Mouse (Mus musculus) intestine, embryonic 14.5 days (tissue): ENCODE measurements at regions not wholly inside any gene's neighbourhood (a gene's known extent, or its start where the extent isn't known, plus 50 kb on each side); places are given as distances from the start of the nearest gene placed in this dataset.

ENCODE experiments used
- ATAC-seq: fragments of 200-750 bp; cut with Nextera tagmentation; replicated peaks from 2 replicates; pipeline ENCODE4 v1.8.0; 2017; ENCODE audit warnings: low read depth, moderate number of reproducible peaks, moderate TSS enrichment, moderate library complexity; ENCODE audit not compliant: low FRiP score, low TSS enrichment
- DNase-seq: peaks from one replicate; pipeline ENCODE4 v3.0.0-alpha.2; 2018; ENCODE audit warnings: low spot score
- H3K27ac ChIP-seq: fragments of 300-500 bp; sonication (generic); 2 replicates; pipeline ENCODE4 v1.5.1; 2014; ENCODE audit warnings: low read depth, mild to moderate bottlenecking, control low read depth
- H3K27me3 ChIP-seq: fragments of 300-500 bp; sonication (generic); replicated peaks from 2 replicates; pipeline ENCODE4 v1.6.1; 2014; ENCODE audit warnings: low read length, control low read depth; ENCODE audit not compliant: control insufficient read depth, insufficient read depth
- H3K36me3 ChIP-seq: fragments of 300-500 bp; sonication (generic); 2 replicates; pipeline ENCODE4 v1.6.1; 2014; ENCODE audit warnings: low read length, control low read depth; ENCODE audit not compliant: control insufficient read depth, insufficient read depth
- H3K4me1 ChIP-seq: fragments of 300-500 bp; sonication (generic); replicated peaks from 2 replicates; pipeline ENCODE4 v1.6.1; 2014; ENCODE audit warnings: low read length, control low read depth, mixed read lengths; ENCODE audit not compliant: control insufficient read depth, insufficient read depth
- H3K4me2 ChIP-seq: fragments of 300-500 bp; sonication (generic); 2 replicates; pipeline ENCODE4 v1.6.1; 2014; ENCODE audit warnings: low read length
- H3K4me3 ChIP-seq: fragments of 300-500 bp; sonication (generic); 2 replicates; pipeline ENCODE4 v1.5.1; 2014; ENCODE audit warnings: low read depth, low read length, control low read depth, mixed read lengths
- H3K9ac ChIP-seq: fragments of 300-500 bp; sonication (generic); 2 replicates; pipeline ENCODE4 v1.6.1; 2014; ENCODE audit warnings: mild to moderate bottlenecking, low read length
- H3K9me3 ChIP-seq: fragments of 300-500 bp; sonication (generic); 2 replicates; pipeline ENCODE4 v1.6.1; 2016; ENCODE audit warnings: low read length, control low read depth; ENCODE audit not compliant: control insufficient read depth
- WGBS: fragments of 180-500 bp; shearing (Covaris S2); extraction: QIAGEN DNeasy Blood & Tissue Kit; methylation state at CpG from one replicate; pipeline ENCODE4 v1.1.7; 2014; 5-methylcytosine and 5-hydroxymethylcytosine counted together

GRCm38 (mm10) chr2:50554031-50554430 is 257.4 kb upstream of the Mmadhc start:
- H3K27me3 ChIP-seq, result no peaks in the 10 kb centered on the region
- H3K4me1 ChIP-seq, result no peaks in the 10 kb centered on the region
- no peak overlapping the region for H3K4me2 ChIP-seq
- ATAC-seq (no peak), DNase-seq (no peak)
- no peaks in the 10 kb centered on the region for H3K36me3 ChIP-seq
- no peak overlapping the region for H3K27ac ChIP-seq
- H3K9ac ChIP-seq, result no peak overlapping the region
- H3K4me3 ChIP-seq, result no peak overlapping the region
- H3K9me3 ChIP-seq, result no peaks in the 10 kb centered on the region

GRCm38 (mm10) chr2:50552437-50552836 is 255.8 kb upstream of the Mmadhc start:
- H3K9ac ChIP-seq, result no peak overlapping the region
- no peaks in the 10 kb centered on the region for H3K36me3 ChIP-seq
- H3K4me1 ChIP-seq, result no peaks in the 10 kb centered on the region
- DNase-seq (no peak), ATAC-seq (no peak)
- no peaks in the 10 kb centered on the region for H3K9me3 ChIP-seq
- no peak overlapping the region for H3K27ac ChIP-seq
- no peak overlapping the region for H3K4me3 ChIP-seq
- no peaks in the 10 kb centered on the region for H3K27me3 ChIP-seq
- H3K4me2 ChIP-seq, result no peak overlapping the region
- 92% methylated on average over 2 of the region's 2 CpGs for WGBS

DNA sequence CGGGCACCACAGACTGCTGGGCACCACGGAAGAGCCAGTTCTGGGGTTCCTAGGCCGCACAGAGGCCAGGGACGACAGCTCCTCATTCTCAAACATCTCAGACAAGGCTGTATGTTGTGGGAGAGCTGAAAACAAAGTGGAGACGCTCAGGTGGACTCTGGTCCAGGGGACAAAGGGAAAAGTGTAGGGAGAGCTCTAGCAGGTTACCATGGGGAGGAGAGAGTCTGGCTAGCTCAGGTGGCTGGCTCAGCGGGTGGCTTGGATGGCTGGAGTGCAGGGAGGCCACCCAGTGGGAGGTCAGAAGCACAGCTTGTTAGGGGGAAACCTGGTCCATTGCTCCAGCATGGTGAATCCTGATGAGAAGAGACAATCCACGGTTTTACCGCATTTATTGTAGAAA is 253.3 kb upstream of the Mmadhc start:
- no peak overlapping the region for H3K27ac ChIP-seq
- H3K9me3 ChIP-seq, result no peaks in the 10 kb centered on the region
- H3K4me3 ChIP-seq, result no peak overlapping the region
- no peaks in the 10 kb centered on the region for H3K4me1 ChIP-seq
- DNase-seq (no peak), ATAC-seq (no peak)
- no peaks in the 10 kb centered on the region for H3K27me3 ChIP-seq
- H3K4me2 ChIP-seq, result no peak overlapping the region
- no peaks in the 10 kb centered on the region for H3K36me3 ChIP-seq
- 78% methylated on average over 8 of the region's 8 CpGs for WGBS
- H3K9ac ChIP-seq, result no peak overlapping the region

- 85% methylated on average over 2 of the region's 2 CpGs for WGBS
- Histone ChIP-seq H3K4me2 (no peak overlapping the region), H3K4me3 (no peak overlapping the region), H3K4me1 (no peaks in the 10 kb centered on the region), H3K27ac (no peak overlapping the region), H3K36me3 (no peaks in the 10 kb centered on the region), H3K27me3 (no peaks in the 10 kb centered on the region), H3K9ac (no peak overlapping the region), H3K9me3 (no peaks in the 10 kb centered on the region)
- DNase-seq (no peak), ATAC-seq (no peak)
Measured at GRCm38 (mm10) chr2:50539741-50540441, 243.3 kb upstream of the Mmadhc start.

- no peak for ATAC-seq
- H3K27me3 ChIP-seq, result no peaks in the 10 kb centered on the region
- DNase-seq, result no peak
- no peak overlapping the region for H3K4me2 ChIP-seq
- H3K9me3 ChIP-seq, result no peaks in the 10 kb centered on the region
- no peak overlapping the region for H3K4me3 ChIP-seq
- H3K36me3 ChIP-seq, result no peaks in the 10 kb centered on the region
- no peak overlapping the region for H3K27ac ChIP-seq
- WGBS, result 63% methylated on average over 5 of the region's 5 CpGs
- no peak overlapping the region for H3K9ac ChIP-seq
- no peaks in the 10 kb centered on the region for H3K4me1 ChIP-seq
Measured at GRCm38 (mm10) chr2:50538068-50538467, 241.5 kb upstream of the Mmadhc start.

GRCm38 (mm10) chr2:50535085-50535878 is 238.7 kb upstream of the Mmadhc start:
- H3K36me3 ChIP-seq, result no peaks in the 10 kb centered on the region
- DNase-seq, result no peak
- H3K4me1 ChIP-seq, result no peaks in the 10 kb centered on the region
- no peaks in the 10 kb centered on the region for H3K9me3 ChIP-seq
- no peak overlapping the region for H3K4me3 ChIP-seq
- ATAC-seq, result no peak
- no peak overlapping the region for H3K27ac ChIP-seq
- WGBS, result 82% methylated on average over 4 of the region's 4 CpGs
- no peak overlapping the region for H3K4me2 ChIP-seq
- H3K27me3 ChIP-seq, result no peaks in the 10 kb centered on the region
- H3K9ac ChIP-seq, result no peak overlapping the region

DNA sequence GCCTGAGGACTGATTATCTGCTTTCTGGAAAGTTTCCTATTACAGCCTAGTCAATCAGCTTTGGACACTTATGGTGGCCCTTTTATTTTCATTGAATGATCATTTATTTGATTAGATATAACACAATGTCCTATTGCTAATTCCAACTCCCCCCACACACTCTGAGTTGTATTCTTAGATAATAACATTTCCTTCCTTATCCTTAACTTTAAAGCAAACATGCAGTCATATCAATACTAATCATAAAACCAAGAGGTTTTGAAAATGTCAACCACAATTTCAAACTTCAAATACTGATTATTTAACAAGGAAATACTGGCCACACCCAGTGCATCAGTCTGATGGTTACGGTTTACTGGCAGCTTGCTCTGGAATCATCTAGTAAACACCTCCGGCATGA is 237.1 kb upstream of the Mmadhc start:
- H3K9ac ChIP-seq, result no peak overlapping the region
- no peaks in the 10 kb centered on the region for H3K4me1 ChIP-seq
- DNase-seq (no peak), ATAC-seq (no peak)
- no peaks in the 10 kb centered on the region for H3K36me3 ChIP-seq
- WGBS, result 79% methylated on average over 2 of the region's 2 CpGs
- H3K27me3 ChIP-seq, result no peaks in the 10 kb centered on the region
- H3K27ac ChIP-seq, result no peak overlapping the region
- H3K4me3 ChIP-seq, result no peak overlapping the region
- H3K4me2 ChIP-seq, result no peak overlapping the region
- H3K9me3 ChIP-seq, result no peaks in the 10 kb centered on the region

GRCm38 (mm10) chr2:50527425-50527824 is 230.8 kb upstream of the Mmadhc start:
- no peak for DNase-seq
- no peak overlapping the region for H3K4me3 ChIP-seq
- no peaks in the 10 kb centered on the region for H3K27me3 ChIP-seq
- no peak overlapping the region for H3K9ac ChIP-seq
- no peaks in the 10 kb centered on the region for H3K9me3 ChIP-seq
- no peaks in the 10 kb centered on the region for H3K36me3 ChIP-seq
- no peak overlapping the region for H3K4me2 ChIP-seq
- H3K27ac ChIP-seq, result no peak overlapping the region
- no peak for ATAC-seq
- H3K4me1 ChIP-seq, result no peaks in the 10 kb centered on the region
